Mouse (Mus musculus) cerebellum, postnatal 4 days (tissue): ENCODE results near the gene Abhd12.
A peak's percentile ranks its signal among the peaks of the same experiment; 100 is the strongest.
"Not testable (repeated sequence)": the region's sequence is repeated elsewhere in the genome, so short reads cannot be mapped to it uniquely, and the experiment has no call there.

ENCODE experiments used
- DNase-seq, 2 experiments: peaks; one replicate each; pipeline ENCODE4 v3.0.0; 2022; ENCODE audit warnings: low spot score in 2 of 2, mixed read lengths in 1 of 2

Abhd12 gene

GRCm38 (mm10) chr2:150904272-150904935 is at the start of gene Abhd12:
Abhd12 (minus strand) TSS chr2:150904741.
- peak; percentile 93 to 97 for DNase-seq

DNA sequence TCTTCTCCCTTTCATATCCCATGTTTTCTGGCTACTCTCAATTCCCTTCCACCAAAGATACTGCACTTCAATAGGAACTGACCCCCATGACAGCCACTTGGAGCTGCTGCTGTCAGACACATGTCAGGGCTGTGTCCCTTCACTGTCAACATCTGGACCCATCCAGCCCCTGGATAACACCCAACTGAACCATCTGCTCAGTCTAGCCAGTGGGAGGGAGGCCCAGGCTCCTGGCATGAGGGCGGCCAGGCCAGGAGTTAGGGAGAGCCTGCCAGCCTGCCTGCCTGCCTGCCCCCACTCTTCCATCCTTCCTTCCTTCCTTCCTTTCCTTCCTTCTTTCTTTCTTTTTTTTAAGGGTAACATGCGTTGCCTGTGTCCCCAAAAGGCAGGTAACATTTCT is 46.7 kb upstream of the Abhd12 start:
- DNase-seq = peak in 1 of 2 experiments; percentile 27

DNA sequence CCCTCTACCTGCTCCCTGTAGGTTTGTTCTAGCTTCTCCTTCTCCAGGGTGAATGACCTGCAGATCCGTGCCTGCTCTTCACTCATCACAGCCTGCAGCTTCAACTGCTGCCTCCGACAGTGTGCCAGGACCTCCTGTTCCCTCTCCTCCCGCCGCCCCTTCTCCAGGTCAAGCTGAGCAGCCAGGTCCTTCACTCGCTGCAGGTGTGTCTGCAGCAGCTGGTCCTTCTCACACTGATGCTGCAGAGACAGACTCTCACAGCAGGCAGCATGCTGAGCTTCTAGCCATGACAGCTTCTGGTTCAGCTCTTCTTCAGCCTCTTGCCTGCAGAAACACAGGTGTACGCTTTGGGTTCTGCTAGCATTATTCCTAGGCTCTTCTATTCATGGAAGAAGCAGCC is 45.5 kb upstream of the Abhd12 start:
- DNase-seq = no peak

- peak in 1 of 2 experiments; percentile 21 for DNase-seq
Measured at GRCm38 (mm10) chr2:150949652-150950051, 45.1 kb upstream of the Abhd12 start.

DNA sequence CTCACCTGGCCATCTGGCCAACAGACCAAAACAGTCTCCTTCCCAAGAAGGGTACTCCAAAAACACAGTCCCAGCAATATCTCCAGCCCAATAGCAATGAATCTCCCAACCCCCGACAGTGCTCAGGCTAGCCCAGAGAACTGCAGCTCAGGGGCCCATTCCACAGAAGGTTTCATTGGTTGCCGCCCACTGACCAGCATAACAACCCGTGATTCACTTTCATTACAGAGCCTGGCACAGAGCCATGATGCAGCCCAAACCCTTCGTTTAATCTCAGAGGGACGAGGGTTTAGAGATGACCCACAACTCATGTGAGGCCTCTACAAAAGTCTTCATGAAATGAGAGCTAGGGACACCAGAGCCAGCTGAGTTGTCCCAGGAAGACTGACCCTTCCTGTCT is 44.2 kb upstream of the Abhd12 start:
- no peak for DNase-seq

DNA sequence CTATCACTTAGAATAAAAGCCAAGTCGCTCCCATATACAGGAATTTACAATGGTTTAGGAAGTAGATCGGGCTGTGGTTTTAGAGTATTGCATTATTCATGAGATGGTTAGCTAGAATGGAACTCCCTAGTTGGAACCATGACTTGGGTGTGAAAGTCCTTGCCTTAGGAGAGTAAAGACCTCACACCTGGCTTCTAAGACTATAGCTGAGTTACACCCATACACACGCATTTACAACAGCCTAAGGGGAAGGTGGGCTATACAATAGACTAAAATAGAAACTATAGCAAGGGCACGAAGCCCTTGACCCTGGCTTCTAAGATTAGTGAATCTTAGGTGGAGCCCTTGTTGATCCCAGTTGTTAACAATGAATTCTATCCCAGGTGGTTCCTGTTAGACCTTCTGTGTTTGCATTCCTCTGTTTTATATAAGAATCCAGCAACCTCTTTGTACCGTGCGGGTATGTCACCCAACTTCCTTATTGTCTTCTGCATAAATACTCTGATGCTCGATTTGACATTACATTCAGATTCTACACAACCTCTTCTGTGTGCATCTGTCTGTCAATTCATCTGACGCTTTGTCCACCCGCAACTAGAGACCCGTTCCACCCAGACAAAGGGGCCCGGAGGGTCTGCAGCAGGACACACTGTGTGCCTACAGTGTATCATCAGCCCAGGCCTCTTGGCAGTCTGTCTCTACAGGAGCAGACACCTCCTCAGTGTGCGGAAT is 43.5 kb upstream of the Abhd12 start:
- not testable (repeated sequence) for DNase-seq

- not testable (repeated sequence) for DNase-seq
Measured at GRCm38 (mm10) chr2:150947341-150947740, 42.8 kb upstream of the Abhd12 start.

DNA sequence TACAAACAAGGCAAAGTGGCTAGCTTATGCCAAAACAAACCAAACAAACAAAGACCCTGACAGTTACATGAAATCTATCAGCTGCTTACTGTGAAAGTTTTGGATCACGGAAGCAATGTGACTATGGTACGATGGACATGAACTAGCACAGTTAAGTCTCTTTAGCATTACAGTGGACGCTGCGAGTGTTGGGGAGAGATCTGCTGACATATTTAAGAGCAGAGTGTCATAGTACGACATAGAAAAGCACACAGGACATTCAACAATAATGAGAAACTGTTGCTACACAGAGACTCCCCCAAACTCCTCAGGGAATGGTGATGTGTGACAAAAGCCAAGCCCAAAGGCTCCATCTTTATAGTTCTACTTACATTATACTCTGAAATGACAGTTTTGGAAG is 39.5 kb upstream of the Abhd12 start:
- no peak for DNase-seq

DNA sequence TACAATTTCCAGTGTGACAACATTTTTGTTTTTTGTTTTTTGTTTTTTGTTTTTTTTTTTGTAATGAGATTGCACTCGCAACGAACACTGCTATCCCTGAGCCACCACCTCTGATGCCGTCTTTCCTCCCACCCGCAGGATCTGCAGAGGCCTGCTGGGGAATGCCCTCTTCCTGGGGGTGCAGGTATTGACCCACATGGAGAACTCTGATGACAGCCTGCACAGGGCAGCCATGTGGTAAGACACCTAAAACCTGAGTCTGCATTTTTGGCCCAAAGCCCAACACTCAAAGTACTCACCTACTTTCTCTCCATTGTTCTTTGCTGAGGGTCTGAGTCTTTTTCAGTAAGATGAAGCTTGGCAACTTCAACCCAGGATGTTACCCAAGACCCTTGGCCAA is 30.1 kb upstream of the Abhd12 start:
- no peak for DNase-seq

DNA sequence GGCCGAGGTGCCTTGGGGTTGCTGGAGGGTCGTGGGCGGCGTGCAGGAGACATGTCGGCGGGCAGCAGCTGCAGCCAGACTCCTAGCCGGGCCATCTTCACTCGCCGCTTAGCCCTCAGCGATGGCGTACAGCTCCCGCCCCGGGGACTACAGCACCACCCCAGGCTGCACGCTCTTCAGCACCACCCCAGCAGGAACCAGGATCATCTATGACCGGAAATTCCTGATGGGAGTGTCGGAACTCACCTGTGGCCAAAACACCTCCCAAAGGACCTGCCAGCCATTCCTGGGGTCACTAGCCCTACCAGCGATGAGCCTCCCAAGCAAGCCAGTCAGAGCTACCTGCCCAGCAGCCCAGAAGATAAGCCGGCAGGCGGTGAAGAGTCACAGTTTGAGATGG is 28.9 kb upstream of the Abhd12 start:
- DNase-seq = no peak

- DNase-seq = no peak
Measured at GRCm38 (mm10) chr2:150930806-150931205, 26.3 kb upstream of the Abhd12 start.

DNA sequence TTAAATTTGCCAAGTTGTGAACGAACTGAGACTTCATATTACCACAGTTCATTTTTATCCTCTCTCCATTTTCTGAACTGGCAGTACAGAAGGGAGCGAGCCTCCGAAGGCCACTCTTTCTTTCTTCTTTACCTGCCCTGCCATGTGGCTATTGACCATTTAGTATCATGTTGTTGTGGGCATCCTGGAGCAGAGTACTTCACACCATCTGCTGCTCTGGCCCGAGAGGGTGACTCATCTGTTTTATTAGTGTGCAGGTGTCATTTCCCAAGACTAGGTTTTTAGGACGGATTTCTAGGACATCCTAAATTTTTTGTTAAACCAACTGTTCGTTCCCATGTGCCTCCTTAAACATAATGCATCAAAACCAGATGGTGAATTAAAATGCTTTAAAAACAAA is 24.6 kb upstream of the Abhd12 start:
- DNase-seq = no peak

GRCm38 (mm10) chr2:150927038-150927720 is 22.6 kb upstream of the Abhd12 start:
- peak in 1 of 2 experiments; percentile 44 for DNase-seq

DNA sequence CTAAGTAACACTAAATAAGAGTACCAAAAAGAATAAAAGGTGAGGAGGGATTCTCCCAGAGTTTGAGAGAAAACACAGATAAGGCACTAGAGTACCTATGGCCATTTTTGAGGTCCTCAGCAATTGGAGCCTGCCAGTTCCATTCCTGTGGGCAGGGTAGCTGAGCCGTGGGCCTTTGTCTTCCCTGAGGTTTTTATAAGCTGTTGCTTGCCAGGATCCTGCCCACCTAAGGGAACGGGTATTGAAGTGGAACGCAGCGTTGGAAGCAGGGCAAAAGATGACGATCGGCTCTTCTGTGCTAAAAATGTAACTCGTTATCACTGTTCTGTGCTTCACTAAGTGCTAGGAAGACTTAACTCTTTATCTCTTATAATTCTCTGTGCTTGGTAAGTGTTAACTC is 19.0 kb upstream of the Abhd12 start:
- DNase-seq = no peak

DNA sequence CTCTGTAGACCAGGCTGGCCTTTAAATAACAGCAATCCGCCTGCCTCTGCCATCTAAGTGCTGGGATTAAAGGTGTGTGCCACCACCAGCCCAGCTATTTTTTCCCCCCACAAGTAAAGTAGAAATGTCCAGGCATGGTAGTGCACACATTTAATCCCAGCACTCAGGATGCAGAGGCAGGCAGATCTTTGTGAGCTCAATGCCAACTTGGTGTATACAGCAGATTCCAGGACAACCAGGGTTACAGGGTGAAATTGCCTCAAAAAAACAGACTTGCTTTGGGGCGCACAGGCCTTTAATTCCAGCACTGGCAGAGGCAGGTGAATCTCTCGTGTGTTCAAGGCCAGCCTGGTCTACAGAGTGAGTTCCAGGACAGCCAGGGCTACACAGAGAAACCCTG is 18.5 kb upstream of the Abhd12 start:
- no peak for DNase-seq

GRCm38 (mm10) chr2:150922165-150922564 is 17.6 kb upstream of the Abhd12 start:
- no peak for DNase-seq

- no peak for DNase-seq
Measured at GRCm38 (mm10) chr2:150921697-150922096, 17.2 kb upstream of the Abhd12 start.

GRCm38 (mm10) chr2:150920543-150920942 is 16.0 kb upstream of the Abhd12 start:
- no peak for DNase-seq

GRCm38 (mm10) chr2:150918720-150919119 is 14.2 kb upstream of the Abhd12 start:
- no peak for DNase-seq

DNA sequence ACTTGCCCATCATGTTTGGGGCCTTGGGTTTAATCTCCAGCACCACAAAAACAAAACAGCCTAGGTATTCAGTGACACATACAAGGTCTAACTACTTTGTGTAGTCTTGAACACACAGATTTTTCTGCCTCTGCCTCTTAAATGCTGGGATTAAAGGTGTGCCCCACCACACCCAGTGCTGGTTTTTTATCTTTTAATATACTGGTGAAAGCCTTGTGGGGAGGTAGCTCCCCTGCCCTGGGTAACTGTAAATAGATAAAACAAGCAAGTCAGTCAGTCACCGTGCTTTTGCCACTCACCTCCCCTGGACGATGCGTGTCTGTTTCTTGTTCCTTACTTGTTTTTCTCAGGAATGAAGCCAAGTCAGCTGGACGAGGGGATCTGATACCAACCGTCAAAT is 11.2 kb upstream of the Abhd12 start:
- DNase-seq = no peak

- DNase-seq = no peak
Measured at GRCm38 (mm10) chr2:150914781-150915515, 10.4 kb upstream of the Abhd12 start.

GRCm38 (mm10) chr2:150910295-150910881 is 5.8 kb upstream of the Abhd12 start:
- no peak for DNase-seq
